Mouse (Mus musculus) right cerebral cortex, postnatal 36 days (tissue): ENCODE results near the gene Pced1a.
A peak's percentile ranks its signal among the peaks of the same experiment; 100 is the strongest.

Experiments used
- DNase-seq, 2 experiments: peaks; one replicate each; pipeline ENCODE4 v3.0.0; 2022; ENCODE audit warnings: low spot score in 2 of 2, mixed read lengths in 1 of 2

The Pced1a gene

GRCm38 (mm10) chr2:130424126-130424853 is at the start of gene Pced1a, which contains the start of gene Vps16:
TSS of gene Pced1a (minus strand) at chr2:130424701.
TSS of gene Vps16 (plus strand) at chr2:130424339.
- peak; percentile 87 to 90 for DNase-seq

GRCm38 (mm10) chr2:130472908-130473510 is 48.5 kb upstream of the Pced1a start:
- no peak for DNase-seq

DNA sequence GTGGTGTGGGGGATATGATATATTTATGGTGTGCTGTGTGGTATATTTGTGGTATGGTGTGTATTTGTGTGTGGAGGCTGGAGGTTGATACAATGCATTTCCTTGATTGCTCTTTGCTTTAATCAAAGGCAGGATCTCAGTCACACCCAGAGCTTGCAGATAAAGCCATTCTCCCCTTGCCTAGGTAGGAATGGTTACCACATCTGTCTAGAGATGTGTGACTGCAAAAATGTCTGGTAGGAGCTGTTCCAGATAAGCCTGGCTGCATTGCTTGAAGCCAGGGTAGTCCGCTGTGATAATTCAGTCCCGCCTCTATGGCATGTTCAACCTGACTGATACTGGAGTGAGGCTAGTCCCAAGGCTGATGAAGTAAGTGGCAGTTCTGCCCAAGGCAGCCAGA is 45.4 kb upstream of the Pced1a start:
- DNase-seq = no peak

GRCm38 (mm10) chr2:130469366-130469765 is 44.9 kb upstream of the Pced1a start:
- DNase-seq = no peak

DNA sequence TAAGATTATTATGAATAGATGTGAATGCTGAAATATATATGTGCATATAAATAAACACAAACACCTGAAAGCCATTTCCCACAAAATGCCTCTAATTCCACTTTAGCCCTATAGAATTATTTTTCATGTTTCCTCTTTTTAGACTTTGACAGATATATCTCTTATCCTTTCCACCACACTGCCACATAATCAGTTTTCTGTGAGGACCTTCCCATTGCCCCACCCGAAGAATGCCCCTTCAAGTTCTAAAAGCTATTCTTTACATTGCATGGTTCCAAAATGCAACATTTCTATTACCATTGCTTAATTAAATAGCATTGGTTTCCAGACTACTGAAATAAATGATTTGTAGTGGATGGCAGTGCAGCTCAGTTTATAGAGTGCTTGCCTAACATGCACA is 41.9 kb upstream of the Pced1a start:
- DNase-seq = no peak

DNA sequence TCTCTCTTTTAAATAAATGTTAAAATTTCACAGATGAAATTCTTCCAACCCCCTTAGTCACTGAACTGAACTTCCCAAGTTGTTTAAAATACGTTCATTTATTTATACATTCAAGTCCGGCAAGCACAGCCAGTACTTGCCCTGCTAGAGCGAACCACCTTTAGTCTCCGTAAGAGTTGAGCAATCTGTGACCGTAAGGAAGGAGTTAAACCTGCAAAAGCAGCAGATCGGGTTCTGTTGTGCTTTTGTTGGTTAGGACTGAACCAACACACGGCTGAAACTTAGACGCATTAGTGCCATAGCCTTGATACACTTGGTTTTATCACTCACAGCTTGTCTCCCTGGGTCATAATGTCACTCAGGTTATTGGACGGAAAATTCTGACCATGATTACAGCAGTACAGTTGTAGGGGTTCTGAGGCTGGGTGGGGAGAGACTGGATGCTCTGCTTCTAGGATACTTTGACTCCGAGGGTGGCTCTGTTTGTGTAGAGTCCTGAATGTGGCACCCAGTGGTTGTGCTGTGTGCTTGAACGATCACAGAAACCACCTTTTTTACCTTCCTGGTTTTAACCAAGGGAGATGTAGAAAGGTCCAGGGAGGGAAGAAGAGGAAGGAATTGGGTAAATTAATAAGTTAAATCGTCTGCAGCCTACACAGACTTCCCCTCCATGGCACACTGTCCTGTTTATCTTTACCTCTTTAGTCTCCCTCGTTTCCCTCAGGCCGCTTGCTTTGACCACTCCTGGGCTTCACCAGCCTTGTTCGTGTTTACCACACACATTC is 37.0 kb upstream of the Pced1a start:
- DNase-seq = no peak

- no peak for DNase-seq
Measured at GRCm38 (mm10) chr2:130459576-130459975, 35.1 kb upstream of the Pced1a start.

GRCm38 (mm10) chr2:130457871-130458270 is 33.4 kb upstream of the Pced1a start:
- DNase-seq = no peak

DNA sequence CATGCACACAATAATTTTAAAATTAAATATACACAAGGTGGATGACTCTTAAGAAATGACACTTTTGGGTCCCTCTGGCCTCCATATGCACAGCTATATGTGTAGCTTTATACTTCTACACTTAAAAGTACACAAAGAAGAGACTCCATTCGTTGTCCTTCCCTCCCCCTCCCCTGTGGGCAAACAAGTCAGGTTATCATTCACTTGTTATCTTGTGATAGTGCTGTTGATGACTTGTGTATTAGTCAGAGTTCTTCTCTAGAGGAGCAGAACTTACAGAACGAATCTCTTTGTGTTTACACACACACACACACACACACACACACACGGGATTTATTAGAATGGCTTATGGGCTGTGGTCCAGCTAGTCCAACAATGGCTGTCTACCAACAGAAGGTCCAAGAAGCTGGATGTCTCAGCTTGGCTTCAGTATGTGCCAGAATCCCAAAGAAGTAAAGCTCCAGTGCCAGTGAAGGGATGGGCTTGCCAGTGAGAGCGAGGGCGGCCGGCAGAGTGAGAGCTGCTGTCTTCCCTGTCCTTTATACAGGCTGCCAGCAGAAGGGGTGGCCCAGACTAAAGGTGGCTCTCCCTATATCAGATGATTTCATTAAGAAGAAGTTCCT is 30.4 kb upstream of the Pced1a start:
- peak in 1 of 2 experiments; percentile 33 for DNase-seq

DNA sequence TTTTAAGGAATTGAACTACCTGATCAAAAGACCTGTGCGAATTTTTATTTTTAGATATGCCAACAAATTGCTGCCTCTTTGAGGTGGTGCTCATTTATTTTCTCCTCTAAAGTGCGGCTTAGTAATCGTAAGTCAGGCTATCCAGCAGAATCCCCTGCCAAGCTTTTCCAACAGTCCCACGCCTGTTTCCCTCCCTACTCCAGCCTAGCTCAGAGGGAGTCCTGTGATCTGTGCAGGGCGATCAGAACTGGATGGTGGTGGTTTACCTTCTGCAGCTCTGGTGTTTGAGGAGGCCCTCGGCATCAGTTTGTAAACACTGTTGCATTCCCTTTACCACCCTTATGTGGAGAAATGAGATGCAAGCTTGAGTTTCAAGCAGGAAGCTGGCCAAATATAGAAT is 28.9 kb upstream of the Pced1a start:
- no peak for DNase-seq

GRCm38 (mm10) chr2:130452266-130452665 is 27.8 kb upstream of the Pced1a start:
- no peak for DNase-seq

DNA sequence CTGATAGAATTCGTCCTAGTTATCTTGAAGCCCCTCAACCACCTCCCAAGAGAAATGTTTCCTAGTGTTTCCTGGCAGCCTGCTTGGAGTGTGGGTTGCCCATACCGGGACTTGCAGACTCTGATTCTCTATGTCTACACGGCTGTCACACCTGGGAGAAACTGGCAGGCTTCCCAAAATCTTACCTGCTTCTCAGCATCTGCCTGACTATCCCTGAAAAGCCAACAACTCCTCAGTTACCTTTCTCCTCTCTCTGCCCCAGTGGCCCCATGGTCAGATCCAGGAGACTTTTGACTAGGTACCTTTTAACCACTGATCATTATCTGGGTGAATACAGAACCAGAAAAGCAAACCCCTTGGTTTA is 27.2 kb upstream of the Pced1a start:
- no peak for DNase-seq

DNA sequence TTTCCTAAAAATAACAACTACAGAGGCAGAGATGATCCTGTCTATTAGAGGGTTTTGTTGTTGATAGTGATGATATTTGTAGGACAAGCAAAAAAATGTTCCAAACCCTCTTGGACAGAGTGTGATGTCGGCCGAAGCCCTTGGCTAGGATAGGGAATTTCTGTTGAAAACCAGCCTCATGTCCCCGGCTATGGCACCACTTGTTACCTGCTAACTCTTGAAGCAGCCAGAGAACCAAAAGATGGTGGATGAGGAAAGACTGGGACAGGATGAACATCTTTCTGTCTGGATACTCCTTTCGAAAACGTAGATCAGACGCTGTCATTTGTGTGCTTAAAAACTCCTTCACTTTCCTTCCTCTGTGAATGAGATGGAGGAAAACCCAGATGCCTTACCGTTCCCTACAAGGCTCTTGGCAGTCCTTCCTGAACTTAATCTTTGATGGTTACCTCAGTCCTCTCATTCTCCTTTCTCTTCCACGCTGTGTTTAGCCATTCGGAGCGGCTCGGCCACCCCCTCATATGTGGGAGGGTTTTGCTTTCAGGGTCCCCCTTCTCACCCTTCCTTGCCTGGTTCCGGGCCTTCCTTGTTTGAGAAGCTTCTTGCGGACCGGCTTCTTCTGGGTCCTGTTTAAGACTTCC is 26.7 kb upstream of the Pced1a start:
- DNase-seq = no peak

DNA sequence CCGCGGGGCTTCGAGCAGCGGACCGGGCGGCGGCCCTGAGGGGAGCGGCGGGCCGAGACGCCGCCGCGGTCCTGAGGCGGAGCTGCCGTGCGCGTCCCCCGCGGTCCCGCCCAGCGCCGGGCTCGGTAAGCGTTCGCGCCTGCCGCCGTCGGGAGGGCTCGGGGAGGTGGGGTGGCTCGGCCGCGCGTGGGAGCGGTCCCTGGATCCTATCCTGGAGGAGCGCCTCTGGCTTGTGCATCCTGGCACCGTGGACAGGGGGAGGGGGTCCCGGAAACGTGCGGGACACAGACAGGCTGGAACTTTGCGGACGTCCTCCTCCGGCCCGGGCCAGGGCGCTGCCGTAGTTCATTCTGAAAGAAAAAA is 25.9 kb upstream of the Pced1a start:
- peak; percentile 59 to 65 for DNase-seq

GRCm38 (mm10) chr2:130449794-130450433 is 25.4 kb upstream of the Pced1a start, which contains the start of gene Ptpra:
TSS of gene Ptpra (plus strand) at chr2:130450278.
- peak; percentile 84 to 85 for DNase-seq

GRCm38 (mm10) chr2:130449021-130449793 is 24.7 kb upstream of the Pced1a start:
- DNase-seq = no peak

DNA sequence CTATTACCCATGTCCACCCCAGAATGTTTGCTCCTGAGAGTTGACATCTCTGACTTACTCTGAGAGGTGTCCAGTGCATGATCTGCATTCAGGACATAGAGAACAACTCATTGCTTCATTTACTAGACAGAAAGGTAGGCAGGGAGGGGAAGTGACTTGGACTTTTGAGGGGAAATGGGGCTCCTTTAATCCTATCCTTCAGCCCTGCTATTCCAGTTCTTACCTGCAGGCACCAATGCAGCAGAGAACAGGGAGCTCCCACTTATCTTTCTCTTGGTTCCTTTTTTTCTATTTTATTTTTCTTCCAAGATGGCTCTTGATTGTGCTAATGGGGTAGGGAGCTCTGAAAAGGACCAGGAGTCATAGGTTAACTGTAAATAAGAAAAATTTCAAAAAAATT is 23.9 kb upstream of the Pced1a start:
- DNase-seq = no peak

DNA sequence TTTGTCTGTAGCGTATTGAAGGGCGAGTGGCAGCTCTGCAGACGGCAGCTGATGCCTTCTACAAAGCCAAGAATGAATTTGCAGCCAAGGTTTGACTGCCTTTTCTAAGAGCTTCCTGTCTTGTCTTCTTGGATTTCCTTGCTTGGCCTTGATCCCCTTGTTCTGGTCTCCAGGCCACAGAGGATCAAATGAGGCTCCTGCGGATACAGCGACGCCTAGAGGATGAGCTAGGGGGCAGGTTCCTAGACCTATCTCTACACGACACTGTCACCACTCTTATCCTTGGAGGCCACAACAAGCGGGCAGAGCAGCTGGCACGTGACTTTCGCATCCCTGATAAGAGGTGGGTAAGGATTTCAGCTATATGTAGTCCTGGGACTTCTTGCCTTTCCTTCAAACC is 17.7 kb upstream of the Pced1a start:
- DNase-seq = no peak

DNA sequence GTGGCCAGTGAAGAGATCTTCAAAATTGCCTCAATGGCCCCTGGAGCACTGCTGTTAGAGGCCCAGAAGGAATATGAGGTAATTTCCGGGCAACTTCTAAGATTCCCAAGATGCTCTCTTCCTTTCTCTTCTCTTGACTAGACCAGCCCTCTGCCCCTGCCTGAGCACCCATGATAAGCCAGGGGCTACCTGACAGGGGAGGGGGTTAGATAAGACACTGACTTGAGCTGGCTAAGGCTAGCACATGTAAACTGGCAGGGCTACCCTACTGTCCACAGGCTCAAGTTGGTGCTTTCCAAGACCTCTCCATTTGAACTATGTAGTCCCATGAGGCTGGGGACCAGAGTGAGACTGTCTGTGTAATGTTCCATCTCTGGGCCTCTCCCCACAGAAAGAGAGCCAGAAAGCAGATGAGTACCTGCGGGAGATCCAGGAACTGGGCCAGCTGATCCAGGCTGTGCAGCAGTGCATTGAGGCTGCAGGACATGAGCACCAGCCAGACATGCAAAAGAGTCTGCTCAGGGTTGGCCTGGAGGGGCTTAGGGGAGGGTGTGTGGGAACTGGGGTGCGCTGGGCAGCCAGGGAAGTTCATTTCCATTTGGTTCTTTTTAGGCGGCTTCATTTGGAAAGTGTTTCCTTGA is 15.5 kb upstream of the Pced1a start:
- no peak for DNase-seq

- DNase-seq = no peak
Measured at GRCm38 (mm10) chr2:130438861-130439260, 14.4 kb upstream of the Pced1a start.
